Mouse (Mus musculus) cerebellum, postnatal 14 days (tissue): ENCODE measurements around the gene Sox5.

Source experiments
- DNase-seq, 2 experiments: peaks; one replicate each; pipeline ENCODE4 v3.0.0; 2021; ENCODE audit warnings: mixed read lengths in 2 of 2

Sox5 gene

DNA sequence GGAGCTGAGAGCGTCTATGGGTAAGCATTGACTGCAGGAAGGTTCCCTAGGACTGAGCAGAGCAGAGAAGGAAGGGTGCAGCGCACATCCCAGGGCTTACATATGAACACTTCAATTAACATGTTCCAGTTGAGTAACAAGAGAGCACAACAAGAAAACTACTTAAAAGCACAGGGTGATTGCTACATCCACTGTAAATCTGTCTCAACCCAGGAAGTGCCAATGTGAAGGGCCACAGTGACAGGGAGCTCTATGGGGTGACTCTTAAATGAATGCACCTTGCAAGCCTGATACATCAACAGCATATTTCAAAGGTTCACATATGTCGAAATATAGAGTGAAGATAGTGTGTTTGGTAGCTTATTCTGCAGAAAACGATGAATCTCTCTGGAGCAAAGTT, 880.9 kb downstream of the Sox5 start:
- DNase-seq = no peak

DNA sequence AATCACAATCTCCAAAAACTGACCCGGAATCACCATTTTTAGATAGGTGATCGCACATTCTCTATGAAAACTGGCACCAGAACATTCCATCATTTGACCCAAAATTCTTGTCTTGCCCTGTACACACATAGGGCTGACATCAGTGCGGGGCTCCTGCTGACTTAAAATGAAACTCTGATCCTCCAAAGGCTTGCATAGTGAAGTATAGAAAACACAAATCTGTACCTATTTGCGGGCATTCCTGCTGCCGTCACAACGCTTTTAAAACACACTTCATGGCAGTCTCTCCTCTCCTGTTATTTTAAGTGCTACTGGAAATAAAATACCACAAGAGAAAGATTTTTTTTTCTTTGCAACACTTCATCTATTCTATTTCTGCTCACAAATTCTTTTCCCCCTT, 886.7 kb downstream of the Sox5 start:
- no peak for DNase-seq

- no peak for DNase-seq
These were observed 888.9 kb downstream of the Sox5 start for GRCm38 (mm10) chr6:143892869-143893268.

- DNase-seq = no peak
These were observed 893.2 kb downstream of the Sox5 start for GRCm38 (mm10) chr6:143888556-143888955.

GRCm38 (mm10) chr6:143878525-143878924, 903.3 kb downstream of the Sox5 start:
- no peak for DNase-seq

DNA sequence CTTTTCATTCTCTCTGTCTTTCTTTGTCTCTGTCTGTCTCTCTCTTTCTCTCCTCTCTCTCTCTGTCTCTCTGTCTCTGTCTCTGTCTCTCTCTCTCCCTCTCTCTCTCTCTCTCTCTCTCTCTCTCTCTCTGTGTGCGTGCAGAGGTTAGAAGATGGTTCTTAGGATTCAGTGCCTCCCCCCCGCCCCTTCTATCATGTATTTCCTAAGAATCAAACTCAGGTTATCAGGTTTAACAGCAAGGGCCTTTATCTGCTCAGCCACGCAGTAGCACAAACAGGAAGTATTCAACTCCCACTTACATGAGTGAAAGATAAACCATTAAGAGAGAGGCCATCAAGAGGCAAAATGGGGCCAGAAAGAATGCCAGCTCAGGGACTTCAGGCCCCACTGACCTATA, 913.0 kb downstream of the Sox5 start:
- DNase-seq = no peak

DNA sequence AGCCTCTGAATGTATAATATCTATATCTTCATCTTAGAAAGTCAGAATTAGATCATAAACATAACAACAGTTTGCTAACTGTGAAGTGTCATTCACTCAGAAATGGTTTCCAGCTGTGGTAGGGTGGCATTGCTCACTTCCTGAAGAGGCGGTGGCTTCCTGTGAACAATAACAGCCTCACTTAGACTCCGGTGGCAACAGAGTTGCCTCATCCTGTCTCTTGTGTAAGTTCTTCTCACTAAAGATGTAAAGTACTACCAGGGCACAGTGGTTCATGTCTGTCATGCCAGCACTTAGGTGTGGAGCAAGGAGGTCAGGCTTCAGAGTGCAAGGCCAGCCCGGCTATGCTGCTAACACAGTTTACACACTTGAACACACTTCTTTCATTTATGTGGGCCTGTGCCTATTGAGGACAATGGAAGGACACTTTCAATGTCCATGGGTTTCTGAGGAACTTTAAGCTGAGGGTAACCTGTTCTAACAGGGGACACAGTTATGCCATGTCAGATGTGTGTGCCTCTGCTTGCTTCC, 913.6 kb downstream of the Sox5 start:
- no peak for DNase-seq

GRCm38 (mm10) chr6:143867029-143867428, 914.7 kb downstream of the Sox5 start:
- no peak for DNase-seq

DNA sequence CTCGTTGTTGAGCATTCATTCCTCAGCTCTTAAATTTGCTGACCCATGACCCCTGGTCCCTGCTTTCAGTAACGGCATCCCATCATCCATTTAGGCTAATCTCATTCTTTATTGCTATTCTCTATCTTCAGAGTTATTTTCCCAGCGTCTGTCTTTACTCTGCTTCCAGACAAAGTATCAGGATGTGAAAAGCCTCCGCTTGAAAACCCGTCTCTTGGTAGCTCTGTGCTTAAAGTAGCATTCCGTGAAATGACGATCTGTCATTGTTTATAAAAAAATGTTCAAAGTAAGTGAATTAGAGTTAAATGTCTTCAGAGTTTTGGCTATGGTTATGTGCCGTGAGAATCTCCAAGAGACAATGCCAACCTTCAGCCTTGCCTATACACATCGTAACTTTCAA, 915.2 kb downstream of the Sox5 start:
- no peak for DNase-seq

GRCm38 (mm10) chr6:143862611-143863110, 919.1 kb downstream of the Sox5 start:
- peak in 1 of 2 experiments; percentile 50 for DNase-seq

DNA sequence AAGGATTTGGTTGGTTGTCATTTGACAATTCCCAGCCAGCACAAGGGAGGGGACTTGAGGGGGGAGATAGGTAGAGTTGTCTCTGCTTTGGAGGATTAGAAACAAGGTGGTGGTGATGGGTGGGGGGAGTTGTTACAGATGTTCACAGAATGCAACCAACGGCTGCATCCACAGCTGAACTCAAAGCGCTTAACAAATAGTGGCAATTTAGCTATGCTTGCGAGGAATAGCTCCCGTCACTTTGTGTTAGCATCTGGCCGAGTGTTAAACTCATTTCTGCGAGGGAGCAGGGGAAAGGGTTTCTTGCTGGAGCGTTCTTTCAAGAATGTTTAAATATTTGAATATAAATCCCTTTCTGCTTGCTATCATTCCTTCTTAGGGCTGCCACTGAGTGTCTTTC, 921.7 kb downstream of the Sox5 start:
- DNase-seq = no peak

DNA sequence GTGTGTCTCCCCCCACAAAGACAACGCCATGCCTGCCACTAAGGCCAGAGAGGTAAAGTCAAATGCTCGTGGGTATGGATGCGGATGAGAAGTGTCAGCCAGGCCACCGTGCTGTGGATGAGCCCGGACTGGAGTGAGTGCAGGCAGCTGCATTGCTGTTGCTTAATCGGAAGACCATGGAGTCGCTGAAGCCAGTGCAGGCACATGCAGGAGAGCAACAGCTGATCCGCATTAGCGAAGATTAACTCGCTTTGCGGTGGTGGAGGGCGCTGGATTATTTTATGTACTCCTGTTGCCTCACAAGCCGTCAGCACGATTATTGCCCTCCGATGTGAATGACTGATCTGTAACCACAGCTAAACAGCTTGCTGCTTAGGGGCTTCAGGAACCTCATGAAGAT, 922.2 kb downstream of the Sox5 start:
- no peak for DNase-seq

- no peak for DNase-seq
These were observed 923.2 kb downstream of the Sox5 start for GRCm38 (mm10) chr6:143858551-143858950.

GRCm38 (mm10) chr6:143857376-143857775, 924.4 kb downstream of the Sox5 start:
- DNase-seq = no peak

GRCm38 (mm10) chr6:143855421-143855820, 926.4 kb downstream of the Sox5 start:
- DNase-seq = no peak

- no peak for DNase-seq
These were observed 927.7 kb downstream of the Sox5 start for GRCm38 (mm10) chr6:143854031-143854430.

- DNase-seq = no peak
These were observed 936.0 kb downstream of the Sox5 start for GRCm38 (mm10) chr6:143845761-143846160.

GRCm38 (mm10) chr6:143844701-143844970, 937.1 kb downstream of the Sox5 start:
- DNase-seq = no peak

GRCm38 (mm10) chr6:143843933-143844700, 937.7 kb downstream of the Sox5 start:
- no peak for DNase-seq

DNA sequence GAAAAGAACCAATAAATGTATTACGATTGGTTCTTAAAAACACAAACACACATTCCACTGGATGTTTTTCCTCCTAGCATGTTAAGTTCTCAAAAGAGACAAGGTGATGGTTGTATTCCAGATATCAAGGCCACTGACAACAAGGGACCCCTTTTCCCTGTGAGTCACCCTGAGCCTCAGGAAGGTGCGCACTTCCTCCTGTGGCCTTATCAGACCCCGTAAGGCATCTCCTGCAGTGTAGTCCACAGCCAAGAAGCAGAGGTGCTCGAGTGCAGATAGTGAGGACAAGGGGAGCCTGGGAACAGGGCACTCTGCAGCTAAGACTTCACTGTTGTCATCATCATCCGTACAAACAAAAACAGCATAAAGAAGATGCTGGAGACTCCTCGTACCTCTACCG, 939.8 kb downstream of the Sox5 start:
- DNase-seq = no peak

DNA sequence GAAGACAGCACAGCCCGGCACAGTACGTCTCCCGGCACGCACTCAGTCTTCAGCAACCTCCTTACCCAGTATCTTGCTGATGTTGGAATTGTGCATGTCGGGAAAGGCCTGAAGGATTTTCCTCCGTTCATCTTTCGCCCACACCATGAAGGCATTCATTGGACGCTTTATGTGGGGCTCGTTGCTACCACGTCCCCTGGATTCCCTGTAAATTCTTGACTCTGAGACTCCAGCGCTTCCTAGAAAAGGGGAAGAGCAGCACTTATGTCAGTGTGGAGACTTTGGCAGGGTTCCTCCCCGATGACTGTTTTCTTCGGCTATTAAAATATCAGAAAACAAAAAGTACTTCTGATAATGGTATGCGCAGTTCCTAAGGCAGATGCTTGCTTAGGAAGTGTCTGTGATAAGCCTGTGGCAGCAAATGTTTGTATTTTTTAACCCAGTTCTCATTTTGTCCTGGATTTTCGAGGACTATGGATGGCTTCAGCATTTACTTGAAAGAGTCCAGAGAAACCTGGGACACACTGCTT, 940.6 kb downstream of the Sox5 start:
- no peak for DNase-seq

- DNase-seq = no peak
These were observed 943.2 kb downstream of the Sox5 start for GRCm38 (mm10) chr6:143838384-143839076.

DNA sequence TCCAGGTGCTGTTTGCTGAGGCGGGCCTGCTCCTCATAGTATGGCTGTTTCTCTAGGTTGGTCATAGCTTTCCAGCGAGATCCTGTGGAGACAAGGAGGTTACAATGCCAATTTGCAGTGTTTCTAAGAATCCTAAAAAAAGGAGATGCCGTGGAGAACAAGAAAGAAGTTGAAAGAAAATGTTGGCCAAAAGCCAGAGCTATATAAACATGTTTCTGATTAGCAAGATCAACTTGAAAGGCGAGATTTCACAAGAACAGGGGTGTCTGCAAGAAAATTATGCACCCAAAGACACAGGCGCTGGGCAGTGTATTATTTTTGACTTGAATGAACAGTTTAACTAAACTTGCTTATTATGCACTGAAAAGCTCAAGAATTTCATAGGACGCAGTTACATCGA, 946.4 kb downstream of the Sox5 start:
- DNase-seq = no peak

GRCm38 (mm10) chr6:143833986-143834385, 947.8 kb downstream of the Sox5 start:
- DNase-seq = no peak
